Mouse (Mus musculus) CH12.LX (cell line): Measurements from ENCODE around the gene Adamts20. TPM values are rescaled to one million over a fixed set of nuclear protein-coding genes. Genes with fewer than 3 reads are reported as not detected.

Experiments used
- DNase-seq: peaks from one replicate; pipeline ENCODE4 v3.0.0-alpha.2; 2013; ENCODE audit errors: extremely low read depth
- H3K27ac ChIP-seq: 2 replicates; pipeline ENCODE4 v1.5.1; 2012; ENCODE audit warnings: low read depth, mild to moderate bottlenecking, control low read depth, moderate library complexity; ENCODE audit not compliant: insufficient read depth
- H3K27me3 ChIP-seq: replicated peaks from 2 replicates; pipeline ENCODE3; 2012; ENCODE audit warnings: inconsistent platforms
- H3K36me3 ChIP-seq, 2 experiments: replicated peaks in 1 of 2; 2 replicates each; pipeline versions ENCODE3 to v1.6.1; 2012; ENCODE audit warnings: inconsistent platforms in 1 of 2, low read length in 1 of 2, mild to moderate bottlenecking in 1 of 2, mixed read lengths in 1 of 2, moderate library complexity in 1 of 2; ENCODE audit not compliant: control insufficient read depth in 1 of 2, insufficient read depth in 1 of 2
- H3K4me1 ChIP-seq, 2 experiments: 2 replicates each; pipeline ENCODE4 v1.6.1; 2012; ENCODE audit warnings: inconsistent platforms in 1 of 2, moderate library complexity in 1 of 2; ENCODE audit not compliant: insufficient read depth in 2 of 2, control insufficient read depth in 1 of 2
- H3K4me2 ChIP-seq: 2 replicates; pipeline ENCODE4 v1.6.1; 2012; ENCODE audit warnings: low read depth, mild to moderate bottlenecking, control low read depth; ENCODE audit not compliant: poor library complexity, insufficient read depth, severe bottlenecking
- H3K4me3 ChIP-seq, 3 experiments: fragments of 150-350 bp in 1 of 3; sonication (generic) in 1 of 3; replicated peaks in 1 of 3; 2 replicates each; pipeline versions ENCODE3 to v1.5.1; 2011 to 2012; ENCODE audit warnings: low read depth in 2 of 3, low read length in 2 of 3, mild to moderate bottlenecking in 2 of 3, moderate library complexity in 2 of 3, control low read depth in 1 of 3, improper control_type of control experiment in 1 of 3, inconsistent platforms in 1 of 3, mixed read lengths in 1 of 3; ENCODE audit not compliant: poor library complexity in 1 of 3
- H3K79me2 ChIP-seq: replicated peaks from 2 replicates; pipeline ENCODE4 v1.6.1; 2012; ENCODE audit warnings: mild to moderate bottlenecking, moderate library complexity; ENCODE audit not compliant: control insufficient read depth, poor library complexity, insufficient read depth, severe bottlenecking; ENCODE audit errors: extremely low read depth
- H3K9ac ChIP-seq: 2 replicates; pipeline ENCODE4 v1.6.1; 2012; ENCODE audit warnings: low read depth, mild to moderate bottlenecking, control low read depth, moderate library complexity; ENCODE audit not compliant: insufficient read depth
- H3K9me3 ChIP-seq: replicated peaks from 2 replicates; pipeline ENCODE3; 2012; ENCODE audit warnings: low read length, inconsistent platforms, mixed read lengths
- CHD1 ChIP-seq: IDR thresholded peaks from 2 replicates; pipeline ENCODE4 v1.6.1; 2012; ENCODE audit warnings: low read depth, low read length, improper control_type of control experiment, inconsistent platforms
- CHD2 ChIP-seq: IDR thresholded peaks from 2 replicates; pipeline ENCODE4 v1.6.1; 2011; ENCODE audit warnings: low read length, improper control_type of control experiment
- EP300 ChIP-seq: IDR thresholded peaks from 2 replicates; pipeline ENCODE4 v1.6.1; 2011; ENCODE audit warnings: low read length, improper control_type of control experiment
- ETS1 ChIP-seq: conservative IDR thresholded peaks from 2 replicates; pipeline ENCODE4 v1.6.1; 2012; ENCODE audit warnings: low read depth, mild to moderate bottlenecking, inconsistent platforms, low read length, improper control_type of control experiment, moderate library complexity
- HCFC1 ChIP-seq: IDR thresholded peaks from 2 replicates; pipeline ENCODE4 v1.6.1; 2012; ENCODE audit warnings: low read depth, mild to moderate bottlenecking, inconsistent platforms, low read length, improper control_type of control experiment
- JUND ChIP-seq: conservative IDR thresholded peaks from 2 replicates; pipeline ENCODE4 v1.6.1; 2011; ENCODE audit warnings: low read depth, low read length, improper control_type of control experiment
- MXI1 ChIP-seq: IDR thresholded peaks from 2 replicates; pipeline ENCODE4 v1.6.1; 2011; ENCODE audit warnings: mild to moderate bottlenecking, low read depth, low read length, improper control_type of control experiment
- NRF1 ChIP-seq: IDR thresholded peaks from 2 replicates; pipeline ENCODE4 v1.6.1; 2014; ENCODE audit warnings: low read depth, mild to moderate bottlenecking, inconsistent platforms, low read length, improper control_type of control experiment, moderate library complexity
- RCOR1 ChIP-seq: conservative IDR thresholded peaks from 2 replicates; pipeline ENCODE4 v1.6.1; 2012; ENCODE audit warnings: low read depth, mild to moderate bottlenecking, inconsistent platforms, low read length, improper control_type of control experiment
- TBP ChIP-seq: conservative IDR thresholded peaks from 2 replicates; pipeline ENCODE4 v1.6.1; 2011; ENCODE audit warnings: low read depth, low read length, improper control_type of control experiment
- TCF12 ChIP-seq: IDR thresholded peaks from 2 replicates; pipeline ENCODE4 v1.6.1; 2014; ENCODE audit warnings: low read depth, mild to moderate bottlenecking, inconsistent platforms, low read length, improper control_type of control experiment
- UBTF ChIP-seq: IDR thresholded peaks from 2 replicates; pipeline ENCODE4 v1.6.1; 2012; ENCODE audit warnings: low read depth, mild to moderate bottlenecking, inconsistent platforms, low read length, improper control_type of control experiment, moderate library complexity
- USF2 ChIP-seq: conservative IDR thresholded peaks from 2 replicates; pipeline ENCODE4 v1.6.1; 2011; ENCODE audit warnings: low read depth, low read length, improper control_type of control experiment
- ZC3H11A ChIP-seq: IDR thresholded peaks from 2 replicates; pipeline ENCODE4 v1.6.1; 2012; ENCODE audit warnings: low read depth, mild to moderate bottlenecking, inconsistent platforms, low read length, improper control_type of control experiment
- ZKSCAN1 ChIP-seq: IDR thresholded peaks from 2 replicates; pipeline ENCODE4 v1.6.1; 2012; ENCODE audit warnings: low read depth, inconsistent platforms, low read length, improper control_type of control experiment, borderline replicate concordance
- ZMIZ1 ChIP-seq: IDR thresholded peaks from 2 replicates; pipeline ENCODE4 v1.6.1; 2012; ENCODE audit warnings: low read depth, mild to moderate bottlenecking, inconsistent platforms, low read length, improper control_type of control experiment
- dilution Hi-C: fragments of 300-500 bp; cut with MboI; formaldehyde crosslinking; loops from 2 replicates; pipeline ENCODE4 v1.14.3; 2020; ENCODE audit warnings: low sequenced_read_pairs; ENCODE audit not compliant: extremely low pct_unique_long_range_greater_than_20kb, extremely low pct_ligation_motif_present
- in situ Hi-C: fragments of 300-500 bp; cut with MboI; formaldehyde crosslinking; loops from 3 replicates; pipeline ENCODE4 v1.14.3; 2019; ENCODE audit warnings: low sequenced_read_pairs, low pct_ligation_motif_present, low pct_unique_long_range_greater_than_20kb, mixed read lengths
- polyA plus RNA-seq: library from polyadenylated mRNA; unstranded; fragments of >175 nt; gene quantifications from 2 replicates; pipeline ENCODE4 v1.2.1, GENCODE M21; 2012; ENCODE audit warnings: low read depth; ENCODE audit not compliant: insufficient read length
- total RNA-seq, 2 experiments: library from RNA; depleted of rRNA; stranded (reverse); fragments of 300-350 nt in 1 of 2; fragments of >200 nt in 1 of 2; gene quantifications; 2 replicates each; pipeline ENCODE4 v1.2.3; 2012 to 2014

Adamts20 gene
- total and polyA plus RNA-seq, 3 experiments: 0.37 to 1.5 (median 0.68) TPM

GRCm38 (mm10) chr15:94482555-94482954, 17.3 kb upstream of the Adamts20 start:
- dilution Hi-C loops: no loop called here
- Histone ChIP-seq H3K79me2 (no peaks in the 10 kb centered on the region), H3K27me3 (no peaks in the 10 kb centered on the region), H3K9ac (no peak overlapping the region), H3K36me3 (no peaks in the 10 kb centered on the region), H3K4me2 (no peak overlapping the region), H3K4me1 (no peaks in the 10 kb centered on the region), H3K27ac (no peak overlapping the region), H3K4me3 (no peak overlapping the region), H3K9me3 (no peaks in the 10 kb centered on the region)
- DNase-seq: no peak
- TF ChIP-seq ZKSCAN1 (no peak), MXI1 (no peak), UBTF (no peak), TBP (no peak), EP300 (no peak), JUND (no peak), ZC3H11A (no peak), ZMIZ1 (no peak), ETS1 (no peak), TCF12 (no peak), CHD1 (no peak), RCOR1 (no peak), USF2 (no peak), NRF1 (no peak), CHD2 (no peak)
- in situ Hi-C loops: no loop called here

DNA sequence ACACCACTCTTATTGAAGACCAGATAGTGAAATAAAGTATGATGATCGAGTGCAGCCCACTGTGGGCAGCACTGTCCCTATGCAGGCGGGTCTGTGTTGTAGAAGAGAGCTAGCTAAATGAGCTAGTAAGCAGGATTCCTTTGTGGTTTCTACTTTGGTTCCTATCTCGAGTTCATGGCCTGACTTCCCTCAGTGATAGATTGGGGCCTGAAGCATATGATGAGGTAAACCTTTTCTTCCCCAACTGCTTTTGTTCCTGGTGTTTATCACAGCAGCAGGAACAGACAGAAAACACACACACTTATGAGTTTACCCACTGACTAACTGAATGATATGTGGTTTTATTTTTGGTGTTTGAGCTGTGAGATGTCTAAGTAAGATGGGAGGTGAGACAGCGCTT, 15.6 kb upstream of the Adamts20 start:
- no peak for DNase-seq
- in situ Hi-C loops (no loop called here), dilution Hi-C loops (no loop called here)
- Histone ChIP-seq H3K9ac (no peak overlapping the region), H3K27ac (no peak overlapping the region), H3K36me3 (no peaks in the 10 kb centered on the region), H3K4me3 (no peak overlapping the region), H3K9me3 (no peaks in the 10 kb centered on the region), H3K27me3 (no peaks in the 10 kb centered on the region), H3K4me1 (peaks cover 5 to 7% of the 10 kb centered on the region in 2 experiments; a peak in 3 of 4 replicates), H3K4me2 (no peak overlapping the region), H3K79me2 (no peaks in the 10 kb centered on the region)
- TF ChIP-seq HCFC1 (no peak), ZMIZ1 (no peak), USF2 (no peak)
